Comparison of ENCODE assay signal across 24 mouse cellular contexts in the genomic region with DNA sequence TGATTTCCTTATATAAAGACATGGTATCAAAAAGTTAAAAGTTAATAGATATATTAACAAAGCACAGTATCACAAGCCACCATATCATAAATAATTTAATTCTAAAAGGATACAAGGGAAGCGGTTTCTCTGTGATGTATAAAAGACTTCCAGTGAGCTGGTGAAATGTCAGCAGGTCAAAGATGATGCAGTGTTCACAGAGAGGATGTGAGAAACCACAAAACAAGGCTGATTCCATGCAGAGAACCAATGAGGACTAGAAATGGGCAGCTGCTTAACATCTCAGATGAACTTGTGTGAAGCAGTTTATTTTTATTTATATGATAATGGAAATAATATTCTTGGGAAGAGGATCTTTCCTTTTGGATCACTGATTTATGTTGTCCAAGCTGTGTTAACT.
A peak's percentile ranks its signal among the peaks of the same experiment; 100 is the strongest.
DNase-seq lines count a peak whose midpoint lies in the region; ATAC-seq lines count a peak whose summit lies in the region.
"Had no signal": no experiment of that assay in that cellular context is flagged by ENCODE, and none has a peak within 500 bp of the region (broad histone marks: within the 10 kb centered on the region; RNA-seq: fewer than 3 reads in every experiment).

No protein-coding gene starts in this region.

- no peaks in the 10 kb centered on the region for H3K27me3 ChIP-seq in splenic B cell, adult 2 months (ENCODE audit: control insufficient read depth, insufficient read depth, low read length, poor library complexity, severe bottlenecking)
- H3K27me3 ChIP-seq: embryonic facial prominence, embryonic 12.5 days; heart, embryonic 15.5 days; kidney, embryonic 15.5 days; neural tube, embryonic 13.5 days had no signal

- no peaks in the 10 kb centered on the region for H3K36me3 ChIP-seq in splenic B cell, adult 2 months (ENCODE audit: control insufficient read depth, insufficient read depth, low read length, poor library complexity, severe bottlenecking)
- H3K36me3 ChIP-seq: embryonic facial prominence, embryonic 12.5 days; heart, embryonic 15.5 days; kidney, embryonic 15.5 days; limb, embryonic 10.5 days; neural tube, embryonic 13.5 days had no signal

- DNase-seq in lung, postnatal 36 days: peak; percentile 7
- no peak for DNase-seq in lung, postnatal 14 days
- DNase-seq in CD4-positive, CD25-positive, alpha-beta regulatory T cell, adult 2 months (ENCODE audit: low read depth, low spot score): peak; percentile 82
- peak; percentile 20 for DNase-seq in splenic B cell, adult 2 months (ENCODE audit: low read depth, low spot score)
- no peak for DNase-seq in left cerebral cortex, adult 9 months (ENCODE audit: low spot score in 2 of 2)
- no peak for DNase-seq in heart, postnatal 14 days
- no peak for DNase-seq in heart, adult 11 months
- DNase-seq: adrenal gland, adult 2 months; B cell, adult 2 months; cerebellum, adult 11-12 months; cerebellum, postnatal 10 days; gastrocnemius, postnatal 36 days; heart, postnatal 4 days; liver; liver, postnatal 0 days; lung, postnatal 10 days; midbrain, embryonic 14.5 days had no signal

- ATAC-seq in activated CD4-positive, CD25-positive, alpha-beta regulatory T cell, adult 4 months: peak; percentile 91
- ATAC-seq: intestine, postnatal 0 days; liver, postnatal 0 days had no signal

- intact Hi-C loops in heart, postnatal 14 days (cut with DNase I): no loop called here

Comparison
In these comparisons a context has a peak if more than half of its experiments do, and no peak if none do; other contexts are left out.
1. DNase-seq: peak in lung, postnatal 36 days (single experiment), CD4-positive, CD25-positive, alpha-beta regulatory T cell, adult 2 months (single experiment) and splenic B cell, adult 2 months (single experiment); none in lung, postnatal 14 days (single experiment), left cerebral cortex, adult 9 months (0 of 2), heart, postnatal 14 days (0 of 2) and heart, adult 11 months (single experiment).